Mouse (Mus musculus) myocyte (in vitro differentiated cells): ENCODE data around the gene Fkbp1a. TPM values are rescaled to one million over a fixed set of nuclear protein-coding genes. Genes with fewer than 3 reads are reported as not detected.

ENCODE experiments used
- H3K27me3 ChIP-seq: one replicate; pipeline ENCODE4 v1.6.1; 2011; ENCODE audit not compliant: control insufficient read depth, insufficient read depth, insufficient read length
- H3K36me3 ChIP-seq: one replicate; pipeline ENCODE4 v1.6.1; 2011; ENCODE audit not compliant: control insufficient read depth, insufficient read depth
- H3K4me2 ChIP-seq: one replicate; pipeline ENCODE4 v1.6.1; 2011; ENCODE audit warnings: low read depth, control low read depth
- H3K4me3 ChIP-seq: one replicate; pipeline ENCODE4 v1.5.1; 2011; ENCODE audit warnings: mild to moderate bottlenecking, control low read depth, moderate library complexity
- H3K79me2 ChIP-seq: one replicate; pipeline ENCODE4 v1.6.1; 2011; ENCODE audit not compliant: control insufficient read depth, insufficient read depth
- H3ac ChIP-seq: one replicate; pipeline ENCODE4 v1.6.1; 2011; ENCODE audit not compliant: control insufficient read depth, insufficient read length
- CEBPB ChIP-seq: IDR thresholded peaks from 2 replicates; pipeline ENCODE4 v1.6.1; 2011; ENCODE audit warnings: mild to moderate bottlenecking, moderate library complexity; ENCODE audit not compliant: poor library complexity, insufficient read depth, severe bottlenecking
- E2F4 ChIP-seq: IDR thresholded peaks from one replicate; pipeline ENCODE4 v1.6.1; 2011; ENCODE audit warnings: mild to moderate bottlenecking, control low read depth, moderate library complexity; ENCODE audit not compliant: insufficient read depth
- MAX ChIP-seq: IDR thresholded peaks from one replicate; pipeline ENCODE4 v1.6.1; 2011; ENCODE audit warnings: low read depth, mild to moderate bottlenecking, control low read depth
- MYOD1 ChIP-seq, 3 experiments: IDR thresholded peaks; one replicate each; pipeline ENCODE4 v1.6.1; 2011; ENCODE audit warnings: control low read depth in 2 of 3, low read depth in 2 of 3, mild to moderate bottlenecking in 2 of 3, moderate library complexity in 1 of 3; ENCODE audit not compliant: insufficient read length in 2 of 3, control insufficient read depth in 1 of 3
- MYOG ChIP-seq, 3 experiments: IDR thresholded peaks; one replicate each; pipeline ENCODE4 v1.6.1; 2011; ENCODE audit warnings: control low read depth in 2 of 3, low read depth in 2 of 3, mild to moderate bottlenecking in 2 of 3; ENCODE audit not compliant: insufficient read length in 2 of 3, control insufficient read depth in 1 of 3, insufficient read depth in 1 of 3
- POLR2A ChIP-seq: IDR thresholded peaks from one replicate; pipeline ENCODE4 v1.6.1; 2011; ENCODE audit warnings: low read depth, mild to moderate bottlenecking, control low read depth, moderate library complexity; ENCODE audit not compliant: insufficient read length
- POLR2AphosphoS2 ChIP-seq: IDR thresholded peaks from one replicate; pipeline ENCODE4 v1.6.1; 2011; ENCODE audit warnings: low read depth, control low read depth; ENCODE audit not compliant: insufficient read length
- REST ChIP-seq: IDR thresholded peaks from one replicate; pipeline ENCODE4 v1.6.1; 2011; ENCODE audit warnings: mild to moderate bottlenecking, control low read depth, moderate library complexity; ENCODE audit not compliant: insufficient read depth, insufficient read length
- SRF ChIP-seq: IDR thresholded peaks from one replicate; pipeline ENCODE4 v1.6.1; 2011; ENCODE audit warnings: low read depth; ENCODE audit not compliant: control insufficient read depth, insufficient read length
- TCF12 ChIP-seq: IDR thresholded peaks from one replicate; pipeline ENCODE4 v1.6.1; 2011; ENCODE audit warnings: mild to moderate bottlenecking, control low read depth; ENCODE audit not compliant: poor library complexity, insufficient read depth, severe bottlenecking
- TCF3 ChIP-seq: IDR thresholded peaks from one replicate; pipeline ENCODE4 v1.6.1; 2011; ENCODE audit warnings: low read depth, control low read depth; ENCODE audit not compliant: insufficient read length
- USF1 ChIP-seq: IDR thresholded peaks from one replicate; pipeline ENCODE4 v1.6.1; 2011; ENCODE audit warnings: low read depth, mild to moderate bottlenecking, control low read depth, moderate library complexity
- polyA plus RNA-seq: library from polyadenylated mRNA; unstranded; fragments of >200 nt; fragmentation: generic; extraction: Trizol; gene quantifications from one replicate; pipeline ENCODE4 v1.2.1, GENCODE M21; 2012; ENCODE audit warnings: missing spikeins

Fkbp1a gene
- polyA plus RNA-seq, 1 experiment: 389 TPM

- Histone ChIP-seq H3K27me3 (peaks cover 3% of the 10 kb centered on the region), H3K36me3 (no peaks in the 10 kb centered on the region), H3K79me2 (no peaks in the 10 kb centered on the region), H3K4me2 (no peak overlapping the region), H3ac (no peak overlapping the region), H3K4me3 (no peak overlapping the region)
- no peak for TF ChIP-seq SRF
- no peak for TF ChIP-seq POLR2A
- TF ChIP-seq MYOD1 (IDR thresholded peaks at IDR 0.05; ENCODE audit: control insufficient read depth in 1 of 3, insufficient read length in 2 of 3, low read depth in 2 of 3): no peak
- TF ChIP-seq E2F4: no peak
- TF ChIP-seq POLR2AphosphoS2: no peak
- TF ChIP-seq MAX: no peak
- TF ChIP-seq MYOG (IDR thresholded peaks at IDR 0.05; ENCODE audit: control insufficient read depth in 1 of 3, insufficient read depth in 1 of 3, insufficient read length in 2 of 3, low read depth in 2 of 3): no peak
- no peak for TF ChIP-seq REST
- TF ChIP-seq CEBPB: no peak
- TF ChIP-seq TCF3: no peak
- no peak for TF ChIP-seq TCF12
- TF ChIP-seq USF1: no peak
These were observed 38.7 kb downstream of the Fkbp1a start for GRCm38 (mm10) chr2:151580945-151581344.

- Histone ChIP-seq H3K36me3 (no peaks in the 10 kb centered on the region), H3ac (no peak overlapping the region), H3K4me2 (no peak overlapping the region), H3K79me2 (no peaks in the 10 kb centered on the region), H3K27me3 (no peaks in the 10 kb centered on the region), H3K4me3 (no peak overlapping the region)
- TF ChIP-seq SRF (no peak), POLR2A (no peak), POLR2AphosphoS2 (no peak)
These were observed 43.7 kb downstream of the Fkbp1a start for GRCm38 (mm10) chr2:151585934-151586333.

GRCm38 (mm10) chr2:151586807-151587206 is 44.5 kb downstream of the Fkbp1a start:
- H3ac ChIP-seq: no peak overlapping the region
- TF ChIP-seq E2F4 (no peak), POLR2A (no peak), CEBPB (no peak), REST (no peak), MYOG (IDR thresholded peaks at IDR 0.05; ENCODE audit: control insufficient read depth in 1 of 3, insufficient read depth in 1 of 3, insufficient read length in 2 of 3, low read depth in 2 of 3) (no peak), SRF (no peak), TCF3 (no peak), TCF12 (no peak), MAX (no peak), USF1 (no peak), POLR2AphosphoS2 (no peak), MYOD1 (IDR thresholded peaks at IDR 0.05; ENCODE audit: control insufficient read depth in 1 of 3, insufficient read length in 2 of 3, low read depth in 2 of 3) (no peak)
- H3K4me3 ChIP-seq: no peak overlapping the region
- H3K4me2 ChIP-seq: no peak overlapping the region
- H3K27me3 ChIP-seq: no peaks in the 10 kb centered on the region
- no peaks in the 10 kb centered on the region for H3K36me3 ChIP-seq
- H3K79me2 ChIP-seq: no peaks in the 10 kb centered on the region

- TF ChIP-seq POLR2A: no peak
- no peak for TF ChIP-seq MYOD1 (IDR thresholded peaks at IDR 0.05; ENCODE audit: control insufficient read depth in 1 of 3, insufficient read length in 2 of 3, low read depth in 2 of 3)
- no peak for TF ChIP-seq REST
- TF ChIP-seq TCF12: no peak
- H3K36me3 ChIP-seq: no peaks in the 10 kb centered on the region
- H3K27me3 ChIP-seq: no peaks in the 10 kb centered on the region
- H3K79me2 ChIP-seq: no peaks in the 10 kb centered on the region
- H3ac ChIP-seq: no peak overlapping the region
- no peak overlapping the region for H3K4me2 ChIP-seq
- no peak overlapping the region for H3K4me3 ChIP-seq
These were observed 45.0 kb downstream of the Fkbp1a start for GRCm38 (mm10) chr2:151587306-151587705.

GRCm38 (mm10) chr2:151598068-151598467 is 55.8 kb downstream of the Fkbp1a start:
- TF ChIP-seq MAX (no peak), MYOD1 (IDR thresholded peaks at IDR 0.05; ENCODE audit: control insufficient read depth in 1 of 3, insufficient read length in 2 of 3, low read depth in 2 of 3) (no peak), POLR2A (no peak), E2F4 (no peak), SRF (no peak), TCF3 (no peak), REST (no peak), TCF12 (no peak), MYOG (IDR thresholded peaks at IDR 0.05; ENCODE audit: control insufficient read depth in 1 of 3, insufficient read depth in 1 of 3, insufficient read length in 2 of 3, low read depth in 2 of 3) (no peak), POLR2AphosphoS2 (no peak), CEBPB (no peak), USF1 (no peak)
- Histone ChIP-seq H3K79me2 (no peaks in the 10 kb centered on the region), H3K4me3 (no peak overlapping the region), H3K27me3 (peaks cover 64% of the 10 kb centered on the region), H3K4me2 (no peak overlapping the region), H3ac (no peak overlapping the region), H3K36me3 (no peaks in the 10 kb centered on the region)

GRCm38 (mm10) chr2:151602106-151602505 is 59.8 kb downstream of the Fkbp1a start:
- Histone ChIP-seq H3ac (no peak overlapping the region), H3K79me2 (no peaks in the 10 kb centered on the region), H3K36me3 (no peaks in the 10 kb centered on the region), H3K27me3 (peaks cover 44% of the 10 kb centered on the region), H3K4me3 (no peak overlapping the region), H3K4me2 (no peak overlapping the region)
- TF ChIP-seq CEBPB (no peak), POLR2AphosphoS2 (no peak), TCF12 (no peak), TCF3 (no peak), SRF (no peak), POLR2A (no peak), USF1 (no peak), MAX (no peak), MYOD1 (IDR thresholded peaks at IDR 0.05; ENCODE audit: control insufficient read depth in 1 of 3, insufficient read length in 2 of 3, low read depth in 2 of 3) (no peak), MYOG (IDR thresholded peaks at IDR 0.05; ENCODE audit: control insufficient read depth in 1 of 3, insufficient read depth in 1 of 3, insufficient read length in 2 of 3, low read depth in 2 of 3) (no peak), REST (no peak), E2F4 (no peak)
